ENCODE assay signal across 15 mouse cellular contexts in genomic region chr9:107301554-107302331, GRCm38 (mm10). TPM values are rescaled to one million over a fixed set of nuclear protein-coding genes. Genes with fewer than 3 reads are reported as not detected.
DNase-seq lines count a peak whose midpoint lies in the region; ATAC-seq and TF ChIP-seq lines count a peak whose summit lies in the region.
"Had no signal": no experiment of that assay in that cellular context is flagged by ENCODE, and none has a peak within 500 bp of the region (broad histone marks: within the 10 kb centered on the region; RNA-seq: fewer than 3 reads in every experiment).

No protein-coding gene starts in this region.

- peaks cover 13% of the 10 kb centered on the region for H3K36me3 ChIP-seq in heart, adult 2 months (ENCODE audit: control insufficient read depth, insufficient read depth, low read length)
- H3K36me3 ChIP-seq in liver, embryonic 13.5 days: peaks cover 33% of the 10 kb centered on the region
- H3K36me3 ChIP-seq: midbrain, embryonic 15.5 days had no signal

- no peaks in the 10 kb centered on the region for H3K9me3 ChIP-seq in liver, embryonic 13.5 days (replicated peaks)
- H3K9me3 ChIP-seq: forebrain, embryonic 15.5 days; midbrain, embryonic 15.5 days had no signal

- ATAC-seq in liver, embryonic 13.5 days (ENCODE audit: low read depth): no peak
- ATAC-seq: forebrain, embryonic 15.5 days; intestine, embryonic 16.5 days; midbrain, embryonic 15.5 days had no signal

- no peaks in the 10 kb centered on the region; the same call in 1 of the 2 replicates for H3K79me2 ChIP-seq in heart, adult 2 months (replicated peaks; ENCODE audit: control insufficient read depth, insufficient read depth, low read length)

- H3K4me1 ChIP-seq in heart, adult 2 months (ENCODE audit: control insufficient read depth, insufficient read depth, low read length): peaks cover 25% of the 10 kb centered on the region
- H3K4me1 ChIP-seq in liver, embryonic 13.5 days (replicated peaks): peaks cover 98% of the 10 kb centered on the region

- DNase-seq in heart, adult 2 months: no peak
- DNase-seq in heart, adult 11 months: no peak
- DNase-seq in lung, adult 18-20 months: peak; percentile 46 to 76
- no peak for DNase-seq in lung, postnatal 25 days (ENCODE audit: low spot score)
- DNase-seq in liver, embryonic 13.5 days: no peak
- DNase-seq in lung, postnatal 36 days: peak; percentile 77
- DNase-seq in left cerebral cortex, adult 11 months (ENCODE audit: low spot score): no peak
- DNase-seq in kidney, adult 9 months: no peak
- DNase-seq: cerebellum, adult 11 months; gastrocnemius, postnatal 25 days; right cerebral cortex, postnatal 14 days; thymus, adult 18-20 months had no signal

- peak overlapping the region; percentile 66 for H3K9ac ChIP-seq in heart, adult 2 months (ENCODE audit: low read depth, low read length)
- H3K9ac ChIP-seq in liver, embryonic 13.5 days: peak overlapping the region; percentile 51
- H3K9ac ChIP-seq: forebrain, embryonic 15.5 days; midbrain, embryonic 15.5 days had no signal

- 0 out of 2 replicates have a peak, but pooled peaks have one; percentile 9 for TF ChIP-seq POLR2A in heart, adult 2 months (IDR thresholded peaks at IDR 0.05; ENCODE audit: insufficient read depth, low read depth, low read length)

- H3K27ac ChIP-seq in heart, adult 2 months: peak overlapping the region; percentile 93
- peak overlapping the region; percentile 66 for H3K27ac ChIP-seq in liver, embryonic 13.5 days
- H3K27ac ChIP-seq: forebrain, embryonic 15.5 days; midbrain, embryonic 15.5 days had no signal

- peak overlapping the region; percentile 26 for H3K4me2 ChIP-seq in liver, embryonic 13.5 days
- H3K4me2 ChIP-seq: forebrain, embryonic 15.5 days; midbrain, embryonic 15.5 days had no signal

- peak overlapping the region; percentile 53 for H3K4me3 ChIP-seq in heart, adult 2 months
- no peak overlapping the region for H3K4me3 ChIP-seq in liver, embryonic 13.5 days (replicated peaks)
- H3K4me3 ChIP-seq: forebrain, embryonic 15.5 days; midbrain, embryonic 15.5 days had no signal

- TF ChIP-seq CTCF in heart, adult 2 months (IDR thresholded peaks at IDR 0.05): no peak

- H3K27me3 ChIP-seq in heart, adult 2 months (ENCODE audit: control insufficient read depth, insufficient read depth, low read length): no peaks in the 10 kb centered on the region
- H3K27me3 ChIP-seq in liver, embryonic 13.5 days: no peaks in the 10 kb centered on the region
- H3K27me3 ChIP-seq: forebrain, embryonic 15.5 days; midbrain, embryonic 15.5 days had no signal

- WGBS in heart, adult 2 months: 33% methylated on average over 17 of the region's 17 CpGs
- WGBS in liver, embryonic 13.5 days (ENCODE audit: insufficient replicate concordance): 54% methylated on average over 17 of the region's 17 CpGs

- intact Hi-C loops in heart, adult 2 months (cut with DNase I): no loop called here

- 0 out of 2 replicates have a peak, but pooled peaks have one; percentile 28 for TF ChIP-seq EP300 in heart, adult 2 months (IDR thresholded peaks at IDR 0.05; ENCODE audit: insufficient read depth, low read depth, low read length)

RNA-seq across cellular contexts. Expression of gene Cish, which starts 5.9 kb away (rescaled TPM):
- total RNA-seq in heart, adult 2 months (2021): 100 to 1,000 TPM; 151 to 167 TPM
- polyA plus RNA-seq in heart, adult 2 months (2012; rRNA removed): 89.8 and 118 TPM in 2 replicates
- 10.7 and 12.2 TPM in 2 replicates for polyA plus RNA-seq in liver, embryonic 13.5 days (2015; fragmentation: Nextera tagmentation; extraction: Ambion mirVana)

RNA-seq across cellular contexts. Expression of gene Mapkapk3, which starts 12.1 kb away (rescaled TPM):
- 10 to 100 TPM; 29.0 to 36.0 TPM for total RNA-seq in heart, adult 2 months (2021)
- 26.1 and 40.8 TPM in 2 replicates for polyA plus RNA-seq in heart, adult 2 months (2012; rRNA removed)
- 9.1 and 10.2 TPM in 2 replicates for polyA plus RNA-seq in liver, embryonic 13.5 days (2015; fragmentation: Nextera tagmentation; extraction: Ambion mirVana)

RNA-seq across cellular contexts. Expression of gene Hemk1, which starts 36.4 kb away (rescaled TPM):
- 10 to 100 TPM; 21.2 to 21.4 TPM for total RNA-seq in heart, adult 2 months (2021)
- 30.3 and 37.0 TPM in 2 replicates for polyA plus RNA-seq in heart, adult 2 months (2012; rRNA removed)
- polyA plus RNA-seq in liver, embryonic 13.5 days (2015; fragmentation: Nextera tagmentation; extraction: Ambion mirVana): 3.6 and 3.8 TPM in 2 replicates

RNA-seq across cellular contexts. Expression of gene 6430571L13Rik, which starts 38.7 kb away (rescaled TPM):
- total RNA-seq in heart, adult 2 months (2021): 1 to 10 TPM; 5.2 to 6.5 TPM
- 4.1 and 5.0 TPM in 2 replicates for polyA plus RNA-seq in heart, adult 2 months (2012; rRNA removed)
- 0.03 and 0.09 TPM in 2 replicates for polyA plus RNA-seq in liver, embryonic 13.5 days (2015; fragmentation: Nextera tagmentation; extraction: Ambion mirVana)

Comparison
In these comparisons a context has a peak if more than half of its experiments do, and no peak if none do; other contexts are left out.
1. DNase-seq: peak in lung, adult 18-20 months (2 of 2) and lung, postnatal 36 days (single experiment); none in heart, adult 2 months (0 of 2), heart, adult 11 months (single experiment), lung, postnatal 25 days (single experiment), liver, embryonic 13.5 days (single experiment), left cerebral cortex, adult 11 months (single experiment) and kidney, adult 9 months (single experiment).